Mouse (Mus musculus) embryo, embryonic 11.5 days (tissue): ENCODE results near the gene Npat.
A peak's percentile ranks its signal among the peaks of the same experiment; 100 is the strongest.

Experiments
- DNase-seq: peaks from one replicate; pipeline ENCODE4 v3.0.0-alpha.2; 2012; ENCODE audit warnings: low read depth, low spot score

Npat gene

GRCm38 (mm10) chr9:53609968-53610781 lies 73.3 kb downstream of the Npat start, which contains the start of gene Acat1:
Gene Acat1 (minus strand): TSS chr9:53610382.
- DNase-seq, result peak; percentile 78

DNA sequence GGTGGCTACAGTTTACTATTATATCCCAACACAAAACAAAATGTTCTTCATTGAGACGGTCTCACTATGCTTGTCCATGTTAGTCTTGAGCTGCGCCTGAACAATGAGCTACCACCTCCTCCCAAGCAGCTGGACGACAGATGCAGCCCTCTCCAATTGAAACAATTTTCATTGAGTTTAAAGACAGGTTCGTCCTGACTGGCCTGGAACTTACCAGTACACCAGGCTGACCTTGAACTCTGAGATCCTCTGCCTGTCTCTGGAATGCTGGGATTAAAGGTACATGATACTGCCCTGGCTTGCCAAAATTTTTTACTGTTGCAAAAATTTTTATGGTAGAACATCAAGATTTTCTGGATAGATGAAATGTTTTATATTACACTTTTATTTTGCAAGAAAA lies 77.4 kb downstream of the Npat start:
- DNase-seq, result no peak

DNA sequence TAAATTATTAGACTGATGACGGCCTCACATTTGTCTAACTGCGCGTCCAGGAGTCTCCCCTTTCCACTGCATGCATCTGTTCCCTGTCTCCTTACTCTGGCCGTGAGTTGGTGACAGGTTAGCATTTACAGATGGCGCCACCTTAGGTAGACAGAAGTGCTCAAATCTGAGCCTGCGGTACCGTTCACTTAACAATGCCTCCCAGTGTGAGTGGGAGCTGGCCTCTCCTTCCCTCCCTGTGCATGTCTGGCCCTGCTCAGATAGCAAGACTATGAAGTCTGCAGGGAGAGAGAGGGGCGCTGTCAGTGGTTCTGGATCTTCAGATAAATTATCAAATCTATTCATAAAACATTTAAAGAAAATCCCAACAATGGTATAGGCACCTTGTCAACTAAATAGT lies 78.4 kb downstream of the Npat start:
- no peak for DNase-seq
